Mouse (Mus musculus) E14TG2a.4 (cell line): ENCODE results near the gene Adam19.

Experiments used
- CTCF ChIP-seq: conservative IDR thresholded peaks from 2 replicates; pipeline ENCODE4 v1.5.1; 2014; ENCODE audit warnings: low read length
- NANOG ChIP-seq: IDR thresholded peaks from 2 replicates; pipeline ENCODE4 v1.6.1; 2014; ENCODE audit warnings: borderline replicate concordance, low read length, mixed read lengths

GRCm38 (mm10) chr11:46056770-46057411, 1.1 kb downstream of the Adam19 start:
- TF ChIP-seq CTCF (no peak), NANOG (peak; percentile 53; the same call in 1 of the 2 replicates)
